8 mouse cellular contexts compared by ENCODE assay signal in genomic region chr4:147941045-147942020, GRCm38 (mm10). TPM values are rescaled to one million over a fixed set of nuclear protein-coding genes. Genes with fewer than 3 reads are reported as not detected.
A peak's percentile ranks its signal among the peaks of the same experiment; 100 is the strongest.
DNase-seq lines count a peak whose midpoint lies in the region; ATAC-seq and TF ChIP-seq lines count a peak whose summit lies in the region.

No protein-coding gene starts in this region.

- intact Hi-C loops in gastrocnemius, postnatal 14 days (cut with DNase I; ENCODE audit: low total_unique reads): loop anchor here (2.0 kb wide), 1 partner anchor 75 kb away; no protein-coding TSS in a partner anchor

- peaks cover 23% of the 10 kb centered on the region for H3K36me3 ChIP-seq in ES-E14 (ENCODE audit: control insufficient read depth, insufficient read depth, low read length, poor library complexity, severe bottlenecking)
- peaks cover 20% of the 10 kb centered on the region for H3K36me3 ChIP-seq in intestine, embryonic 15.5 days

- H3K9me3 ChIP-seq in ES-E14 (ENCODE audit: control insufficient read depth, insufficient read depth, low read depth, low read length): no peaks in the 10 kb centered on the region
- H3K9me3 ChIP-seq in intestine, embryonic 15.5 days: no peaks in the 10 kb centered on the region

- no peaks in the 10 kb centered on the region for H3K27me3 ChIP-seq in intestine, embryonic 15.5 days (replicated peaks)

- no peak overlapping the region for H3K27ac ChIP-seq in ES-E14 (ENCODE audit: insufficient read depth, low read depth, low read length, poor library complexity, severe bottlenecking)
- peak overlapping the region; percentile 72 for H3K27ac ChIP-seq in intestine, embryonic 15.5 days

- peak; percentile 58 for ATAC-seq in erythroblast, adult 5-6 weeks (replicated peaks; ENCODE audit: low FRiP score, poor library complexity, severe bottlenecking)
- ATAC-seq in intestine, embryonic 15.5 days: peak; percentile 78

- DNase-seq in gastrocnemius, postnatal 10 days: peak; percentile 41
- DNase-seq in gastrocnemius, postnatal 14 days: no peak
- DNase-seq in ES-E14 (ENCODE audit: low read depth, low spot score): no peak
- peak; percentile 24 for DNase-seq in lung, postnatal 10 days
- peak; percentile 67 to 72 for DNase-seq in spleen, postnatal 10 days (ENCODE audit: low spot score in 2 of 2)
- DNase-seq in B cell, adult 2 months: no peak

- H3K4me1 ChIP-seq in ES-E14 (ENCODE audit: control insufficient read depth in 2 of 2, insufficient read depth in 2 of 2, low read length in 2 of 2, poor library complexity in 1 of 2): peaks cover 6 to 20% of the 10 kb centered on the region in 2 experiments
- peaks cover 25% of the 10 kb centered on the region for H3K4me1 ChIP-seq in intestine, embryonic 15.5 days (replicated peaks)

- in situ Hi-C loops in ES-E14 (cut with MboI; ENCODE audit: low sequenced_read_pairs in 2 of 2, unreplicated experiment in 2 of 2): no loop called here

- WGBS in intestine, embryonic 15.5 days: 5% methylated on average over 88 of the region's 88 CpGs

- H3K9ac ChIP-seq in ES-E14 (ENCODE audit: insufficient read depth, low read depth, low read length, poor library complexity, severe bottlenecking): peak overlapping the region; percentile 85
- peak overlapping the region; percentile 90 for H3K9ac ChIP-seq in intestine, embryonic 15.5 days

- H3K4me3 ChIP-seq in ES-E14 (ENCODE audit: insufficient read depth in 1 of 2, low read depth in 1 of 2, low read length in 2 of 2, poor library complexity in 1 of 2, severe bottlenecking in 1 of 2): peak overlapping the region; percentile 61 to 85
- H3K4me3 ChIP-seq in intestine, embryonic 15.5 days (replicated peaks): peak overlapping the region; percentile 95

- H3K4me2 ChIP-seq in intestine, embryonic 15.5 days (replicated peaks): peak overlapping the region; percentile 87

TF ChIP-seq in ES-E14, 5 proteins besides CTCF, POLR2A, EP300 and RAD21:
- TF ChIP-seq ZNF384 (IDR thresholded peaks at IDR 0.05; ENCODE audit: low read depth, low read length): no peak
- TF ChIP-seq ZC3H11A (IDR thresholded peaks at IDR 0.05; ENCODE audit: borderline replicate concordance, low read depth, low read length): no peak
- TF ChIP-seq CHD2 (IDR thresholded peaks at IDR 0.05; ENCODE audit: low read depth, low read length): no peak
- no peak for TF ChIP-seq HCFC1 (IDR thresholded peaks at IDR 0.05; ENCODE audit: borderline replicate concordance, insufficient read depth, low read length)
- TF ChIP-seq MAFK (IDR thresholded peaks at IDR 0.05; ENCODE audit: insufficient read depth, low read depth, low read length): no peak
TF ChIP-seq in ES-E14: peak in this region for 0.

RNA-seq across cellular contexts. Expression of gene 2510039O18Rik, which starts 0.6 kb away (rescaled TPM):
- total RNA-seq in gastrocnemius, postnatal 10 days (2021): 10 to 100 TPM; 25.7 to 28.2 TPM
- total RNA-seq in gastrocnemius, postnatal 14 days (2021): 10 to 100 TPM; 22.1 to 23.8 TPM
- 73.5 and 115 TPM in 2 replicates for total RNA-seq in ES-E14 (2012; rRNA removed)
- total RNA-seq in erythroblast, adult 5-6 weeks (2015; ENCODE audit: low replicate concordance): 12.1 and 14.4 TPM in 2 replicates
- 9.6 and 11.1 TPM in 2 replicates for total RNA-seq in erythroblast, adult 5-6 weeks (2017; ENCODE audit: low replicate concordance)
- 17.5 and 18.4 TPM in 2 replicates for polyA plus RNA-seq in intestine, embryonic 15.5 days (2015; fragmentation: Nextera tagmentation; extraction: Ambion mirVana)

RNA-seq across cellular contexts. Expression of gene Plod1, which starts 4.8 kb away (rescaled TPM):
- total RNA-seq in gastrocnemius, postnatal 10 days (2021): 10 to 100 TPM; 50.6 to 55.3 TPM
- 10 to 100 TPM; 43.4 to 48.8 TPM for total RNA-seq in gastrocnemius, postnatal 14 days (2021)
- total RNA-seq in ES-E14 (2012; rRNA removed): 26.2 and 50.0 TPM in 2 replicates
- total RNA-seq in erythroblast, adult 5-6 weeks (2015; ENCODE audit: low replicate concordance): 1.5 and 2.1 TPM in 2 replicates
- 2.4 and 2.6 TPM in 2 replicates for total RNA-seq in erythroblast, adult 5-6 weeks (2017; ENCODE audit: low replicate concordance)
- 38.0 and 38.8 TPM in 2 replicates for polyA plus RNA-seq in intestine, embryonic 15.5 days (2015; fragmentation: Nextera tagmentation; extraction: Ambion mirVana)

RNA-seq across cellular contexts. Expression of gene Mfn2, which starts 36.8 kb away (rescaled TPM):
- 100 to 1,000 TPM; 254 to 282 TPM for total RNA-seq in gastrocnemius, postnatal 10 days (2021)
- 100 to 1,000 TPM; 292 to 356 TPM for total RNA-seq in gastrocnemius, postnatal 14 days (2021)
- total RNA-seq in ES-E14 (2012; rRNA removed): 12.4 and 18.6 TPM in 2 replicates
- total RNA-seq in erythroblast, adult 5-6 weeks (2015; ENCODE audit: low replicate concordance): 5.2 and 5.6 TPM in 2 replicates
- 6.1 and 6.6 TPM in 2 replicates for total RNA-seq in erythroblast, adult 5-6 weeks (2017; ENCODE audit: low replicate concordance)
- 42.4 and 42.5 TPM in 2 replicates for polyA plus RNA-seq in intestine, embryonic 15.5 days (2015; fragmentation: Nextera tagmentation; extraction: Ambion mirVana)

RNA-seq across cellular contexts. Expression of gene Nppb, which starts 44.3 kb away (rescaled TPM):
- not detected for total RNA-seq in gastrocnemius, postnatal 10 days (2021)
- not detected for total RNA-seq in gastrocnemius, postnatal 14 days (2021)
- 0.95 and 3.8 TPM in 2 replicates for total RNA-seq in ES-E14 (2012; rRNA removed)
- total RNA-seq in erythroblast, adult 5-6 weeks (2015; ENCODE audit: low replicate concordance): not detected in 2 replicates
- not detected in 2 replicates for total RNA-seq in erythroblast, adult 5-6 weeks (2017; ENCODE audit: low replicate concordance)
- not detected in 2 replicates for polyA plus RNA-seq in intestine, embryonic 15.5 days (2015; fragmentation: Nextera tagmentation; extraction: Ambion mirVana)

RNA-seq across cellular contexts. Expression of gene Nppa, which starts 59.2 kb away (rescaled TPM):
- total RNA-seq in gastrocnemius, postnatal 10 days (2021): not detected
- not detected for total RNA-seq in gastrocnemius, postnatal 14 days (2021)
- total RNA-seq in ES-E14 (2012; rRNA removed): 0.37 TPM in 1 of 2 replicates, not detected in the other
- not detected in 2 replicates for total RNA-seq in erythroblast, adult 5-6 weeks (2015; ENCODE audit: low replicate concordance)
- not detected in 2 replicates for total RNA-seq in erythroblast, adult 5-6 weeks (2017; ENCODE audit: low replicate concordance)
- 0.21 TPM in 1 of 2 replicates, not detected in the other for polyA plus RNA-seq in intestine, embryonic 15.5 days (2015; fragmentation: Nextera tagmentation; extraction: Ambion mirVana)

Comparison
In these comparisons a context has a peak if more than half of its experiments do, and no peak if none do; other contexts are left out.
1. DNase-seq: peak in gastrocnemius, postnatal 10 days (single experiment), lung, postnatal 10 days (single experiment) and spleen, postnatal 10 days (2 of 2); none in gastrocnemius, postnatal 14 days (single experiment), ES-E14 (single experiment) and B cell, adult 2 months (0 of 2).
2. RNA of gene Mfn2, which starts 36.8 kb away (total RNA-seq): 292 to 356 TPM in gastrocnemius, postnatal 14 days and 254 to 282 TPM in gastrocnemius, postnatal 10 days; 12.4 to 18.6 TPM in ES-E14 and 5.2 to 6.6 TPM in erythroblast, adult 5-6 weeks; every median in the first group is over 10 times any median in the second.